Mouse (Mus musculus) neural tube, embryonic 12.5 days (tissue): ENCODE measurements around the gene Ms4a3. TPM values are rescaled to one million over a fixed set of nuclear protein-coding genes. Genes with fewer than 3 reads are reported as not detected.

Source experiments
- ATAC-seq: fragments of 200-750 bp; cut with Nextera tagmentation; 2 replicates; pipeline ENCODE4 v1.8.0; 2017; ENCODE audit warnings: low read depth, mild to moderate bottlenecking, moderate TSS enrichment, moderate library complexity; ENCODE audit not compliant: low FRiP score
- H3K27ac ChIP-seq: fragments of 300-500 bp; sonication (generic); 2 replicates; pipeline ENCODE4 v1.5.1; 2016
- H3K27me3 ChIP-seq: fragments of 300-500 bp; sonication (generic); replicated peaks from 2 replicates; pipeline ENCODE4 v1.6.1; 2016; ENCODE audit warnings: mild to moderate bottlenecking
- H3K36me3 ChIP-seq: fragments of 300-500 bp; sonication (generic); 2 replicates; pipeline ENCODE4 v1.6.1; 2016; ENCODE audit warnings: mild to moderate bottlenecking
- H3K4me1 ChIP-seq: fragments of 300-500 bp; sonication (generic); 2 replicates; pipeline ENCODE4 v1.6.1; 2016
- H3K4me2 ChIP-seq: fragments of 300-500 bp; sonication (generic); replicated peaks from 2 replicates; pipeline ENCODE4 v1.6.1; 2016; ENCODE audit warnings: mild to moderate bottlenecking
- H3K4me3 ChIP-seq: fragments of 300-500 bp; sonication (generic); 2 replicates; pipeline ENCODE4 v1.5.1; 2016
- H3K9ac ChIP-seq: fragments of 300-500 bp; sonication (generic); 2 replicates; pipeline ENCODE4 v1.6.1; 2016; ENCODE audit warnings: mild to moderate bottlenecking
- H3K9me3 ChIP-seq: fragments of 300-500 bp; sonication (generic); 2 replicates; pipeline ENCODE4 v1.6.1; 2016; ENCODE audit warnings: mild to moderate bottlenecking
- WGBS: fragments of 180-500 bp; shearing (Covaris S2); methylation state at CpG from one replicate; pipeline ENCODE4 v1.1.7; 2016; 5-methylcytosine and 5-hydroxymethylcytosine counted together
- polyA plus RNA-seq: library from polyadenylated mRNA; unstranded; fragments of >200 nt; fragmentation: Nextera tagmentation; extraction: Ambion mirVana; gene quantifications from 2 replicates; pipeline ENCODE4 v1.2.1, GENCODE M21; 2016

The Ms4a3 gene
- polyA plus RNA-seq, result not detected in 2 replicates

- H3K4me3 ChIP-seq, result no peak within 1 kb of the TSS
- H3K9me3 ChIP-seq, result no peaks in the 10 kb centered on the region
- no peak for ATAC-seq
- H3K9ac ChIP-seq, result no peak within 1 kb of the TSS
- no peaks in the 10 kb centered on the region for H3K4me1 ChIP-seq
- WGBS, result 81% methylated on average over 1 of the region's 1 CpGs
- H3K4me2 ChIP-seq, result no peak within 1 kb of the TSS
- no peak within 1 kb of the TSS for H3K27ac ChIP-seq
- no peaks in the 10 kb centered on the region for H3K27me3 ChIP-seq
- no peaks in the 10 kb centered on the region for H3K36me3 ChIP-seq
These were observed at the start of gene Ms4a3 for GRCm38 (mm10) chr19:11640732-11641131. Ms4a3 (minus strand) TSS chr19:11640851.

GRCm38 (mm10) chr19:11661562-11661961, 20.9 kb upstream of the Ms4a3 start:
- H3K9me3 ChIP-seq, result no peaks in the 10 kb centered on the region

GRCm38 (mm10) chr19:11660459-11660858, 19.8 kb upstream of the Ms4a3 start, which contains the start of gene Oosp2:
Oosp2 (minus strand) TSS chr19:11660559.
- 84% methylated on average over 5 of the region's 5 CpGs for WGBS
- H3K4me1 ChIP-seq, result no peaks in the 10 kb centered on the region
- H3K4me2 ChIP-seq, result no peak within 1 kb of the TSS
- no peaks in the 10 kb centered on the region for H3K36me3 ChIP-seq
- no peak within 1 kb of the TSS for H3K9ac ChIP-seq
- H3K4me3 ChIP-seq, result no peak within 1 kb of the TSS
- H3K27ac ChIP-seq, result no peak within 1 kb of the TSS
- ATAC-seq, result no peak
- H3K9me3 ChIP-seq, result no peaks in the 10 kb centered on the region
- no peaks in the 10 kb centered on the region for H3K27me3 ChIP-seq

More at GRCm38 (mm10) chr19:11661562-11661961, 20.9 kb upstream of the Ms4a3 start:
- Histone ChIP-seq H3K27me3 (no peaks in the 10 kb centered on the region), H3K9ac (no peak overlapping the region), H3K4me3 (no peak overlapping the region), H3K36me3 (no peaks in the 10 kb centered on the region), H3K4me1 (no peaks in the 10 kb centered on the region), H3K27ac (no peak overlapping the region), H3K4me2 (no peak overlapping the region)
- no peak for ATAC-seq

- no peak overlapping the region for H3K9ac ChIP-seq
- H3K27me3 ChIP-seq, result no peaks in the 10 kb centered on the region
- ATAC-seq, result no peak
- H3K4me1 ChIP-seq, result no peaks in the 10 kb centered on the region
- H3K27ac ChIP-seq, result no peak overlapping the region
- WGBS, result 79% methylated on average over 2 of the region's 2 CpGs
- H3K4me3 ChIP-seq, result no peak overlapping the region
- no peaks in the 10 kb centered on the region for H3K36me3 ChIP-seq
- no peaks in the 10 kb centered on the region for H3K9me3 ChIP-seq
- no peak overlapping the region for H3K4me2 ChIP-seq
These were observed 18.5 kb upstream of the Ms4a3 start for GRCm38 (mm10) chr19:11659142-11659541.

- Histone ChIP-seq H3K27ac (no peak overlapping the region), H3K27me3 (no peaks in the 10 kb centered on the region), H3K9ac (no peak overlapping the region), H3K36me3 (no peaks in the 10 kb centered on the region), H3K9me3 (no peaks in the 10 kb centered on the region), H3K4me3 (no peak overlapping the region), H3K4me1 (no peaks in the 10 kb centered on the region), H3K4me2 (no peak overlapping the region)
- 88% methylated on average over 4 of the region's 4 CpGs for WGBS
- no peak for ATAC-seq
These were observed 8.9 kb upstream of the Ms4a3 start for GRCm38 (mm10) chr19:11649564-11649963.

GRCm38 (mm10) chr19:11646166-11646565, 5.5 kb upstream of the Ms4a3 start:
- Histone ChIP-seq H3K4me3 (no peak overlapping the region), H3K9me3 (no peaks in the 10 kb centered on the region), H3K36me3 (no peaks in the 10 kb centered on the region), H3K27ac (no peak overlapping the region), H3K9ac (no peak overlapping the region), H3K4me2 (no peak overlapping the region), H3K4me1 (no peaks in the 10 kb centered on the region), H3K27me3 (no peaks in the 10 kb centered on the region)
- no peak for ATAC-seq
- whole genome bisulfite sequencing, result 82% methylated on average over 3 of the region's 3 CpGs

GRCm38 (mm10) chr19:11639038-11639437, 1.6 kb downstream of the Ms4a3 start:
- Histone ChIP-seq H3K4me3 (no peak overlapping the region), H3K36me3 (no peaks in the 10 kb centered on the region), H3K27ac (no peak overlapping the region), H3K4me2 (no peak overlapping the region), H3K9me3 (no peaks in the 10 kb centered on the region), H3K27me3 (no peaks in the 10 kb centered on the region), H3K4me1 (no peaks in the 10 kb centered on the region), H3K9ac (no peak overlapping the region)
- WGBS, result 78% methylated on average over 4 of the region's 4 CpGs
- no peak for ATAC-seq

GRCm38 (mm10) chr19:11635572-11635971, 5.1 kb downstream of the Ms4a3 start:
- 89% methylated on average over 5 of the region's 5 CpGs for WGBS
- ATAC-seq, result no peak
- H3K4me3 ChIP-seq, result no peak overlapping the region
- H3K27me3 ChIP-seq, result no peaks in the 10 kb centered on the region
- no peaks in the 10 kb centered on the region for H3K4me1 ChIP-seq
- H3K9me3 ChIP-seq, result no peaks in the 10 kb centered on the region
- no peak overlapping the region for H3K4me2 ChIP-seq
- H3K9ac ChIP-seq, result no peak overlapping the region
- H3K27ac ChIP-seq, result no peak overlapping the region
- no peaks in the 10 kb centered on the region for H3K36me3 ChIP-seq

GRCm38 (mm10) chr19:11634330-11634729, 6.3 kb downstream of the Ms4a3 start:
- H3K9ac ChIP-seq, result no peak overlapping the region
- no peak overlapping the region for H3K4me3 ChIP-seq
- H3K4me1 ChIP-seq, result no peaks in the 10 kb centered on the region
- H3K27ac ChIP-seq, result no peak overlapping the region
- H3K4me2 ChIP-seq, result no peak overlapping the region
- no peaks in the 10 kb centered on the region for H3K27me3 ChIP-seq
- WGBS, result 87% methylated on average over 2 of the region's 2 CpGs
- H3K36me3 ChIP-seq, result no peaks in the 10 kb centered on the region
- no peaks in the 10 kb centered on the region for H3K9me3 ChIP-seq
- ATAC-seq, result no peak

GRCm38 (mm10) chr19:11633732-11634131, 6.9 kb downstream of the Ms4a3 start:
- H3K27me3 ChIP-seq, result no peaks in the 10 kb centered on the region
- H3K9me3 ChIP-seq, result no peaks in the 10 kb centered on the region
- H3K4me2 ChIP-seq, result no peak overlapping the region
- 92% methylated on average over 1 of the region's 1 CpGs for WGBS
- no peak overlapping the region for H3K4me3 ChIP-seq
- no peak for ATAC-seq
- H3K9ac ChIP-seq, result no peak overlapping the region
- no peaks in the 10 kb centered on the region for H3K4me1 ChIP-seq
- H3K27ac ChIP-seq, result no peak overlapping the region
- no peaks in the 10 kb centered on the region for H3K36me3 ChIP-seq

GRCm38 (mm10) chr19:11625231-11625630, 15.4 kb downstream of the Ms4a3 start:
- no peak for ATAC-seq
- 63% methylated on average over 5 of the region's 5 CpGs for WGBS
- H3K27me3 ChIP-seq, result no peaks in the 10 kb centered on the region
- H3K27ac ChIP-seq, result no peak overlapping the region
- H3K4me2 ChIP-seq, result no peak overlapping the region
- no peak overlapping the region for H3K9ac ChIP-seq
- H3K4me1 ChIP-seq, result no peaks in the 10 kb centered on the region
- H3K9me3 ChIP-seq, result no peaks in the 10 kb centered on the region
- H3K4me3 ChIP-seq, result no peak overlapping the region
- no peaks in the 10 kb centered on the region for H3K36me3 ChIP-seq

- Histone ChIP-seq H3K27ac (no peak overlapping the region), H3K27me3 (no peaks in the 10 kb centered on the region), H3K36me3 (no peaks in the 10 kb centered on the region), H3K4me2 (no peak overlapping the region), H3K4me1 (no peaks in the 10 kb centered on the region), H3K4me3 (no peak overlapping the region), H3K9me3 (no peaks in the 10 kb centered on the region), H3K9ac (no peak overlapping the region)
- ATAC-seq, result no peak
These were observed 15.9 kb downstream of the Ms4a3 start for GRCm38 (mm10) chr19:11624800-11625199.

GRCm38 (mm10) chr19:11623551-11623950, 17.1 kb downstream of the Ms4a3 start, which contains the start of gene Ms4a2:
Ms4a2 (minus strand) TSS chr19:11623719.
- no peak within 1 kb of the TSS for H3K4me3 ChIP-seq
- no peaks in the 10 kb centered on the region for H3K27me3 ChIP-seq
- WGBS, result 87% methylated on average over 2 of the region's 2 CpGs
- ATAC-seq, result no peak
- no peak within 1 kb of the TSS for H3K27ac ChIP-seq
- H3K4me1 ChIP-seq, result no peaks in the 10 kb centered on the region
- H3K4me2 ChIP-seq, result no peak within 1 kb of the TSS
- H3K9me3 ChIP-seq, result no peaks in the 10 kb centered on the region
- no peaks in the 10 kb centered on the region for H3K36me3 ChIP-seq
- H3K9ac ChIP-seq, result no peak within 1 kb of the TSS
